Mouse (Mus musculus) mature B cell (primary cell): ENCODE data around the gene Nrsn2.

Experiments used
- in situ Hi-C: fragments of 300-500 bp; cut with MboI; formaldehyde crosslinking; loops from 2 replicates; pipeline ENCODE4 v1.14.3; 2019

Nrsn2 gene

DNA sequence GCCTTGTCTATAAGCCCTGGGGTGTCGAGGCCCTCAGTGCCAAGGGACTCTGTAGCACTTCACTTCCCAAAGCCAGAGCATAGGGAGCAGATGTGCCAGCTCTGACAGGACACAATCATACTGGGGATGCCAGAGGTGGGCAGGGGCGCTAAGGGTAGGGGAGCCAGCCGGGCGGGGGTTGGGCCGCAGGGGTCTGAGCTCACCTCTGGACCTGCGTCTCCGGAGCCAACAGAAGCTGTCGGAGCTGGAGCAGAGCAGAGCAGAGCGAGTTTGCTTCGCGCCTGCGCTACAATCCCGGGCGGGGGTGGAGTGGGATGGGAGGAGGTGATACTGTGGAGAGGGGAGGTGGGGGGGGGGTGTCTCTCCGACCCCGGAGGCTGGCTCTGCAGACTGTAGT lies at the start of gene Nrsn2:
Gene Nrsn2 (minus strand): TSS at position 294 of the 397 bp plus-strand sequence.
- in situ Hi-C loops: no loop called here

DNA sequence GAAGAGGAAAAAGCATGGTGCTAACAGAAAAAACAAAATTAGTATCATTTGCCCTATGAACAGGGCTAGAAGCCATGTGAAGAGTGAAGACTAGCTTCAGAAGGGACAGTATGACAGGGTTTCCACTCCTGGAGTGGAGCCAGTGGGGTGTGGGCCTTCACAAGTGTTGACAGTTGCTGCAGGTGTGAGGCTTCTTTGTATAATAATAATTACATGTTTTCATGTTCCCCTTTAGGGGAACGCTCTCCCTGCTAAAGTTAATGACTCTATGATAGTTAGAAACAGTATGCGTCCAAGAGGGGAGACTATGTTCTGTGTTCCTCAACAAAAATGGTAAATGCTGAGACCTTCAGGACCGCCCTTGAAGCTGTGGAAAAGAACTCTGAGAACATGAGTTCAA lies 39.3 kb upstream of the Nrsn2 start:
- in situ Hi-C loops: no loop called here

DNA sequence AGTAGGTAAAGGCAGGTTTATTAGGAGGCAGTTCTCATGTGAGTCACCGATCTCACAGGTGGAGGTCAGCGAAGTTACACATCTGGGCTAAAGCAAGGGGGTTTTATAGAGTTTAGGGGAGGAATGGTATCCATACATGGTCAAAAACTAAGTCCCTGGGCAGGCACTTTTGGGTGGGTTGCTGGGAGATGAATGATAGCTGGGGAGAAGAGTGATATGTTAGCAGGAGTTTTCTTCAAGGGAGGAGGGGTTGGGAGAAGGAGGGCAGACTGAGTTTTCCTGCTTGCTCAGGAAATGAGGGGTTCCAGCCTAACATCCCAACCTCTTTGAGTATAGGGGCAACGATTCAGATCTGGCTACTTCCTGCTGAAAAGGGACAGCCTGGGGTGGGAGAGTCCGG lies 38.8 kb upstream of the Nrsn2 start, which contains the start of gene 6820408C15Rik:
Gene 6820408C15Rik (plus strand): TSS at position 301 of the 400 bp plus-strand sequence.
- in situ Hi-C loops: no loop called here

DNA sequence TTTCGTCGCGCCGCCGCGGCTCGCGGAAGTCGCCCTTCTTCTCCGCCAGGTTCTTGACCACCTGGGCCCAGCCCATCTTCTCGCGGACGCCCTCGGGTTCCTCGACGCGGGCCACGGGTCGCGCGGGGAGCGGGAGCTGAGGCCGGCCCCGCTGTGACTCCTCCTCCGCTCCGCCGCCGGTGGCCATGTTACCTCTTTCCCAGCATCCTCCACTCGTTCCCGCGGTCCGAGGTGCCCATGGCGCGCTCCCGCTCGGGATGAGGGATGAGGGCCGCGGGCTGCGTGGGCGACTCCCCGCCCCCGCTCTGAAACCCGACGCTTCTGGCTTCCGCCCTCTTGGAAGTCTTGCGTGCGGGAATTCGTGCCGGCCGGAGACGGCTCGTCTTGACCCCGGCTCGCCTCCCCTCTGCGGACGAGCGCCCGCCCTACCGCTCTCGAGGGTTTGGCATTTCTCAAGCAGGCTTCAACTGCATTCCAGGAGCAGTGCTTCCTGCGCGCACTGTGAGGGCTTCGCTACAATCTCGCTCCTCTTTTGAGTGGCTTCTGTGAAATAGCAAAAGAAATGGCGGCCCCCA lies 38.2 kb upstream of the Nrsn2 start, which contains the start of gene Zcchc3:
Gene Zcchc3 (minus strand): TSS at position 437 of the 575 bp plus-strand sequence.
- in situ Hi-C loops: no loop called here

DNA sequence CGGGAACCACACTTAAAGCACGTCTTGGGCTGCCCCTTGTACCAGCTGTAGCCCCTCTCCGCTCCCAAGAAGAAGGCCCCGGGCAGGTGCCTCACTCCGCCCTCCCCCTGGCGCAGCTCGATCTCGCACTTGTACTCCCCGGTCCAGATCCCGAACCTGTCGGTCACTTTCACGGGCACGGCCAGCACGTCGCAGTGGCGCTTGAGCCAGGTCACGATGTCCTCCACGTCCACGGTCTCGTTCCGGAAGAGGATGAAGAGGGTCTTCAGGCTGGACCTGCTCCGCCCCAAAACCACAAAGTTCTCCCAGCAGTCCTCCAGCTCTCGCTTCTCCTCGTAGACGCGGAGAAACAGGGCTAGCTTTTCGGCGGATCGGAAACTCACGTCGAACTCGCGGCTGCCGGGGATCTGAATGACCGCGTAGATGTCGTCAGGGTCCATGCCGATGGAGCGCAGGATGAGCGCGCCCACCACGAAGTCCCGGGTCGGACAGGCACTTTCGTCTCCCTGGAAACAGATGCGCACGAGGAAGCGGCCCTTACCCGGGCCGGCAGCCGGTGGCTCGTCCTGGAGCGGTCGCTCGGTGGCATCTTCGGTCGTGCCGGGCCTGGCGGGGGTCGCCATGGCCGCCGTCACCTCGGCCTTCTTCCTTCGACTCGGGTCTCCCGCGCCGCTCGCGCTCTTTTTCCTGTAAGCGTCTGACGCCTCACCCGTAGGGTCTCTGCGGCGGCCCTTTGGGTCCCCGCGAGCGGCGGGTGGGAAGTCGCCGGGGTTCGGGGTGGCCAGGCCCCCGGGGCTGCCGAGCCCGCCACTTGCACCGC lies 37.5 kb upstream of the Nrsn2 start:
- in situ Hi-C loops: no loop called here

DNA sequence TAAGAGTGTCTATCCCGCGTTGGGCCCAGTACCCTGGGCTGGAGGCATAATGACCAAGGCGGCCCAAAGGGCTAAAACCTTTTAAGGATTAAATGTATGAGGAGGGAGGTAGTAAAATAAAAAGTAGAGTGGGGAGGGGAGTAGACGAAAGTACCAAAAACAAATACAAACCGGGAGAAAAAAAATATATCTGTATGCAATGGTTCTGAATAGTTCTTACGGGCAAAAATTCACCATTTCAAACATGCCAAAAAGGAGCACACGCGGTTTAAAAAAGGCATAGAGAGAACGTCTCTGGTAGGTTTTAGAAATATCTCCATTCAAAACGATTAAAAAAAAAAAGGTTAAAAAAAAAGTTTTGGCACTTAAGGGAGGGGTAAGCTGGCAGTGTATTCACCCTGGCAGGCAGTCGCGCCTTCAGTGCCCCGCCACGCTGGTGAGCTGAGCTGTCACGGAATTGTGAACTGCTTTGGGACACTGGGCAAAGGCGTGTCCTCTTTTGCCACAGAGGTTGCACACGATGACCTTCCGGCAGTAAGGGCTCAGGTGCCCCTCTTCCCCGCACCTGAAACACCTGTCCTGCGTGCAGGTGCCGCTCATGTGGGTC lies 36.8 kb upstream of the Nrsn2 start:
- in situ Hi-C loops: no loop called here

DNA sequence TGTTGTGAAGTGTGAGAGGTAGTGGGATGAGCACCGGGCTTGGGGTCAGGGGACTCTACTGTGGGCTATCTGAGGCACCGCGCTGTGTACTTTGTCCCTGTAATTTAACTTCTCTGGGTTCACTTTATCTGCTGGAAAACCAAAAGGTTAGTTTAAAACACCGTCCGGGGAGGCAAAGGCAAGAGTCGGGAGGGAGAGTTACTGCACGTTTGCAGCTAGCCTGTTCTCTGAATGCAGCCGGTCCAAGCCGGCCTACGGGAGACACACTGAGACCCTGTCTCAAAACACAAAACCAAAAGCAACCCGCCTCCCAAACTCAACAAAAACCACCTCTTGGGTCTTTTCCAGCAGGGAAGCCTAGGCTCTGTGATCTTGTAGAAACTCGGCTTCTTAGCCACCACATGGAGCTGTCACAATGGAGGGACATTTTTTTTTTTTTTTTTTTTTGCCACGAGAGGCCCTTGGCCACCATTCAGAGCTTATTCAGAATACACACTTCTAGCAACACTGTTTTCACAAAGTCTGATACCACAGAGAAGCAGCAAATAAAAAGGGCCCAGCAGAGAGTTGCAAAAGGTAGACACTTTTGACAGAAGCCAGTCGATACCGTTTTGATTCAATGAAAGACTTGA lies 36.2 kb upstream of the Nrsn2 start:
- in situ Hi-C loops: no loop called here

DNA sequence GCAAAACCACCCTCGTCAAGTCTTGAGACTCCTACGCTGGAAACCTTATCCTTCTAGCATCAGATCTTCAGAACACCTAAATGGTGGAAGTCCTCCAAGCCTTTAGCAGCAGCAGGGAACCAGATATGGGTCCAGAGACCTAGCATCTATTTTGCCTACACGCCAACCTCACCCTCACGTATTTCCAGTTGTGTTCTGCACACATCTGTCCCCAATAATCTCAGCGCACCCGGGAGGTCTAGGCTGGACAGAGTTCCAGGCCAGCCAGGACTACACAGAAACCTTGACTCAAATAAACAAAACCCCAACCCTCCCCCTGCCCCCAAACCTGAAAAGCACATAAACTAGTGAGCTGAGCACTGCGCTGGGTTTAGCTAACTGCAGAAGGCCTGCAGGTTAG lies 35.0 kb upstream of the Nrsn2 start:
- in situ Hi-C loops: no loop called here

DNA sequence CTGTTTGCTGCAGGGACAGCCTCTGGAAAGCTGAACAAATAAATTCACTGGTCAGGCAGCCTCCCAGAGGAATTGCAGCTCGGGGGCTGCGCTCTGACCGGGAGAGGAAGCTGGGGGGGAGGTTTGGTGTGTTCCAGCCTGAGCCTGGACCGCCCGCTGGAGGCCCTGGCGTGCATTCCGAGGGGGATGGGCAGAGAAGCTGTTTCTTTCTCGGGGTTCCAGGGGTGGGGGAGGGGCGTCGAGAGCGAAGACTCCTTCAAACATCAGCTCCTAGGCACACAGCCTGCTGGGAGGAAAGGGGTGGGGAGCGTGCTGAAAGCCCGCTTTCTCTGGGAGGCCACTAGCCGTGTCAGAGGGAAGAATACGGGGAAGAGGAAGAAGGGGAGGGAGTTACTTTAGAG lies 34.5 kb upstream of the Nrsn2 start:
- in situ Hi-C loops: no loop called here

DNA sequence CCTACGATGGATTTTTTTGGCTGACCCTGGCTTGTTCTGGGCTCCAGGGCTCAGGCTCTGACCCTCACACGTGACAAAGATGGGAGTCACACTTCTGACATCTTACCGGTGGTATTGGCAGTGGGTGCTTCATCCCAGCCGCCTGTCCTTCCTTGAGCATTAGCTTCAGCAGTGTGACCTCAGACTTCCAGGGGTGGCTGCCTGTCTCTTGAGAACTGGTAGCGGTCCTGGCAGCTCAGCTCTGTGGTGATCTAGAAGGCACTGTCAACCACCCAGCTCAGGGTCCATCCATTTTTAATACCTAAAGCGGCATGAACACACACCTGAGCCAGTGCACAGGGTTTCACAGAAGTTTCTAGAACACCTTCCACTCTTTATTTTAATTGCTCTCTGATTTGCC lies 33.3 kb upstream of the Nrsn2 start:
- in situ Hi-C loops: no loop called here

DNA sequence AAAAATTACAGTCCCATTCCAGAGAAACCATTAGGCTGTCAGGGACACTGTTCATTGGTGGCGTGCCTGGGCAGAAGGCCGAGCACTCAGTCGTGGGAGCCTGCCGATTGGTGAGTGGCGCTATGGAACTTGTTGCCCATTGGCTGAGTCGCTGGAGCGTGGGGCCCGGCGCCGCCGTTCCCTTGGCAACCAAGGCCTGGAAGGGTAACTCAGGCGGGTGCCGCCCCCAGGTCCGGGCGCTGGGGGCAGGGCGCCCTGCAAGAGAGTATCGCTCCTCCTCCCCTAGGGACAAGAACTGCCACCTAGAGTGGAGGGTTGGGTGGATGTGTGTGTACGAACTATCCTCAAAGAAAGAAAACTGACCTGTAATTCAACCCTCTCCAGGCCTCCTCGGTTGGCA lies 29.7 kb upstream of the Nrsn2 start:
- in situ Hi-C loops: no loop called here

DNA sequence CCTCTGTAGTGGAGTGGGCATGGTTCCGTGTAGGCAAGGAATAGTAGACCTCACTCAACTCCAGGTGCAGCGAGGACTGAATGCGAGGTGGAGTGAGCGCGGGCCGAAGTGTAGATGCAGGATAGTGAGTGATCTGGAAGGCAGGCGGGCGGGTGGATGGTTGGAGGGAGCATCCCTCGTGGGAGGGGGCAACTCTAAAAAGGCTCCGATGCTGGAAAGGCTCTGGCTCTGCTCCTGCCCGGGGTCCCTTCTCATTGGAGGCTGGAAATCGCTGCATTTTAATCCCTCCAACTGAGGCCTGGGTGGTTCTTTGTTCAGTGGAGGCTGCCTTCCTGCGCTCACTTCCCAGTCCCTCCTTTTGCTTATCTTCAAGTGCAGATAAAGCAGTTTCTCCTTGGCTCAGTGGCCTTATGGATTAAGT lies 22.7 kb upstream of the Nrsn2 start:
- in situ Hi-C loops: no loop called here

DNA sequence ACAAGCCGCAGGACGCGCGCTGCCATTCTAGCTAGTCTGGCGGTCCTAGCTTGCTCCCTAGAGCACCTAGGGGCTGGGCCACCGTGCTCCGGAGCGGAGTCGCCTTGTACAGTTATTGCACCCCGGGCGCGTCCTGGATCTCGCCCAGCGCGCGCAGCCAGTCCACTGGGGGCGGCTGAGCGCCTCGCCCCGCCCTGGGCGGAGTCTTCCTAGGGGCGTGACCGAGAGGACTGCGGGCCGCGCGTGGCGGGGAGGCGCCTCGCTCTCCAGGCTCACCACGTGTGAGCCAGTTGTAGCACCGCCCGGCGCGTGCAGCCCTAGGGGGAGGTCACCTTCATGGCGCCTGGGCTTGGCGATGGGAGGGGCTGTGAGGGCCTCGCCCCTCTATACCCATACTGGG lies 22.3 kb upstream of the Nrsn2 start:
- in situ Hi-C loops: no loop called here

DNA sequence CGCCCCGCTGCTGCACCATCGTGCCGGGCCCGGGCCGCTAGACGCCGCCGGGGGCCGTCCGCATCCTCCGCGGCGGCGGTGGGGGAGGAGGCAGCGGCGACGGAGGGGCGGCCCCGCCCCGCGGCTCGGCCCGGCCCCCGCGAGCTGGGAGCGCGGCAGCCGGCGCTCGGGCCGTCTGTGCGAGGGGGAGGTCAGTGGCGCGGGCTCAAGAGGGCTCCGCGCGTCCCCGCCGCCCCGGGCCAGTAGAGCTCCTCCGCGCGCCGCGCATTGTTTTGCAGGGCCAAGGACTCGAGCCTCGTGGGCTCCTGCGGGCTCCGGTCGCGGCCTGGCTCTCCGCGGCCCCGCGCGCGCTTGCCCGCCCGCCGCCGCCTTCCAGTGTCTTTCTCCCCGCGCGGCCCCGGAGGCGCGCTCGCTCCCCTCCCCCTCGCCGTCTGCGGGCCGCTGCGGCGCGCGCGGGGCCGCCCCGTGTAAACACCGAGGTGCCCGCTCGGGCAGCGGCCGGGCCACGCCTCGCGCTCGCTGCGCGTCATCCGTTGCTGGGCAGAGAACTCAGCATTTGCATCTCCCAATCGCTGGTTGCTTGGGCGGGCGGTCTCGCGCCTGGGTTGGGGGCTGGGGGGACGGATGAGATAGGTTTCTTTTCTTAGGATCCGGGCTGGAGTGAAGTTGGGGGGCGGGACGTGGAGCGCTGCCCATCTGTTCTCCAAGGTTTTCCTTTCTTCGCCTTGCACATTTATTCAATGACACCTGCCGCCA lies 21.4 kb upstream of the Nrsn2 start, which contains the start of gene Sox12:
Gene Sox12 (minus strand): TSS at position 384 of the 756 bp plus-strand sequence.
- in situ Hi-C loops: no loop called here

DNA sequence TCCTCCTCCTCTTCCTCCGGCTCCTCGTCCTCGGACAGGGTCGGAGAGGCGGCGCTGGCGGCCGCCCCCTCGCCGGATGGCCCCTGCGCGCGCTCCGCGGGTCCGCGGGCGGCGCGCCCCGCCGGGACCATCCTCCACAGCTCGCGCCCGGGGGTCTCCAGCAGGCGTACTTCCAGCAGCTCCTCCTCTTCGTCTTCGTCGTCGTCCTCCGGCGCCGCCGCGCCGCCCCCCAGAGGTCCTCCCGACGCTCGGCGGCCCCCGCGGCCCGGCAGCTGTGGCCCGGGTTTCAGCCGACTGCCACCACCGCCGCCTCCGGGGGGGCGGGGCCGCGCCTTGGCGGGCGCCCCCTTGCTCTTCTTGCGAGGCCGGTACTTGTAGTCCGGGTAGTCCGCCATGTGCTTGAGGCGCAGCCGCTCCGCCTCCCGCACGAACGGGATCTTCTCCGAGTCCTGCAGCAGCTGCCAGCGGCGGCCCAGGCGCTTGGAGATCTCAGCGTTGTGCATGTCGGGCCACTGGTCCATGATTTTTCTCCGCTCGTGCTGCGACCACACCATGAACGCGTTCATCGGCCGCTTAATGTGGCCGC lies 20.7 kb upstream of the Nrsn2 start:
- in situ Hi-C loops: no loop called here

DNA sequence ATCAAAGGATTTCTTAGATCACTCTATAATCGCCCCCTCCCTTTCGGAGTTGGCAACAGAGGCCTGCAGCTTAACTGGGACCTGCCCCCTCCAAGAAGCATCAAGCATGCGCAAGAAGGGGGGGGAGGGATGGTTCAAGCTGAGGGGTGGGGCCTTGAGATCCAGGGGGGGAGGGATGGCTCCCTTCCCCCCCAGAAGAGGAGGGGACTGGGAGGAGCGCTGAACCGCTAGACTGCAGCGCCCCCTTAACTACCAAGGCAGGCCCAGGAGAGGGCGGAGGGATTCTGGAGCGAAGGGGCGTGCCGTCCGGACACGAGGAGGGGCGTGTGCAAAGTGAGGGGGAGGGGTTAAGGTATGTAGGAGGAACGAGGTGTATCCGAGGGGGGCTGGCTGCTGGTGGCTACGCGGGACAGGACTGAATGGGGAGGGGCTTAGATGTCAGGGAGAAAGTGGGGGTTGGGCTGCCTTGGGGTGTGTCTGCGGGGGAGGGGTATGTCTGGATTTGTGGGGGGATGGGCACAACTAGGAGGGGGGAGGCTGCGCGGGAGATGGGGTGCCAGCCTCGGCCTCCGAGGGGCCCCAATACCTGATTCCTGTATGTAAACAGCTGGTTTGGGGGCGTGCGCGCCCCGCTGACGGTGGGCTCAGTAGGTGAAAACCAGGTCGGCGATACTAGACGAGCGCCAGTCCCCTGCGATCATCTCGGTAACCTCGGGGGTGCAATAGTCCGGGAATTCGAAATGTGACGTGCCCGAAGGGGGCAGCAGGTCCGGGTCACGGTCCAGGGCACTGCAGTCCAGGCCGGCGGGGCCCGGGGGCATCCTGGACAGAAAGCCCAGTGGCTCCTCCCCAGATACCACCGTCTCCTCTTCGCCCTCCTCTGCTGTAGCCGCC lies 19.9 kb upstream of the Nrsn2 start:
- in situ Hi-C loops: no loop called here

DNA sequence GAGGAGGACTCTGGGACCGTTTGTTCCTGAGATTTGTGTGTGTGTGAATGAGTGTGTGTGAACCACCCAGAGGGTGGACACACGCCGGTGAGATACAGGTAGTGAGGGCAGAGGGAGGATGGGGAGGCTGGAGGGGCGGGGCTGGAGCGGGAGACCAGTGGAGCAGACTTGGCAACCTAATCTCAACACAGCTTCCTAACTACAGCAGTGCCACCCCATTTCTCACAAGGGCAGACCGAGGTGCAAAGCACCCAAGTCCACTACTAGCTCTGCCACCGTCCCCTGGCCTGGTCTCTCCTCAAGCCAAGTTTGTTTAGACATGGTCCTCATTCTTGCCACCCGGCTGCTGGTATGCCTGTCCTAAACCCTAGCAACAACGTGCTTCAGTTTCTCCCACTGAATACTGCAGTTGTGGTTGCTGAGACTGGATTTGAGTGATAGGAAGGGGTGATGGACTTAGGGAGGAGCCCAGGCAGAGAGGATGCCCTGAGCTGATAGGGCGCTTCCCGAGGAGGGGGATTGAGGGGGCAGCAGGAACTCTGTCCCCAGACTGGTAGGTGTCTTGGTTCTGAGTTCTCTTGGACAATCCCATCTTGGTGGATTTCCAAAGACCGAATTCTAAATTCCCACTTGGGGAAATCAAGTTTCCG lies 19.0 kb upstream of the Nrsn2 start:
- in situ Hi-C loops: no loop called here

DNA sequence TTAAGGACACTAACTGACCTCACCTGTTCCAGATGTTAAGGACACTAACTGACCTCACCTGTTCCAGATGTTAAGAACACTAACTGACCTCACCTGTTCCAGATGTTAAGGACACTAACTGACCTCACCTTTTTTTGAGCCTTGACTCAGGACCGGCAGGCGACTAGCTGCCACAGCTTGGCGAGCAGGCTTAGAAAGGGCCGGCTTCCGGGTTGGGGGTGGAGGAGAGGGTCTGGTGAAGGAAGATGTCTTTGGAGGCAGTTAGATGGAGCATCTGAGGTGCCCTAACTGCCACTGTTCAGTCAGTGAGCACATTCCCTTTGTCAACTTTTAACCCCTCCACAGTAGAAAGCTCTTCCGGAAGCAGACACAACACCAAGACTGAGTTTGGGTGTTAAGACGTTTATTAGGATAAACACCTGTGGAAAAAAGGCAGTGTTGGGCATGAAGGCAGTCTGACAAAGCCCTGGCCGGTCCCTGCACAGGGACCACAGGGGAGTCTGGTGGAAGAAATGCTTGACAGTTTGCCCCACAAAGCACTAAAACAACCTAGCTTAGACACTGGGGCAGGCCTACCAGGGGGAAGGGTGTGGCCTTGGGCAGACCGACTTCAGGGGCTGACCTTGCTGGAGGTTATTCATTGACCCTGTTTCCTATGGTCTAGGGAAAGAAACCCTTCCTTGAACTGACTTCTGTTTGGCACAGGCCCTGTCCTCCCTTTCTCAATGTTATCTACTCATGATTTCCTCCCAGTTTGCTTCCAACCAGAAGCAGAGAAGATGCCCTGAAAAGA lies 17.0 kb upstream of the Nrsn2 start:
- in situ Hi-C loops: no loop called here

DNA sequence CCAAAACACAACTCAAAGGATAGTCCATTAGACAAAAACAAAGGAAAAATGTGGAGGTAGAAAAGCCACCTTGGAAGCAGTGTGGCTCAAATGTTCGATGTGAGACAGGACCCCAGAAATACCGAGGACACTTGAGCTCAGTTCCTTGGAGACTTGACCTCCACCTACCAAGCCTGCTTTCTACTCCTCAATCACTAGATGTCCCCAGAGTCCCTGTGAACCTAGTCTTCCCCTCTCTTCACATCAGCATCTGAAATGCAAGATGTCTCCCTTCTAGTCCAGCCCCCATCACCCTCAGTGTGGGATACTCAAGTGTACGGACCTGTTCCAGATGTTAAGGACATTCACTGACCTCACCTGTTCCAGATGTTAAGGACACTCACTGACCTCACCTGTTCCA lies 16.3 kb upstream of the Nrsn2 start:
- in situ Hi-C loops: no loop called here
